Mouse (Mus musculus) 3134 (cell line): ENCODE results near the gene Neu2.

Experiments
- DNase-seq: peaks from one replicate; pipeline ENCODE4 v3.0.0-alpha.2; 2011; ENCODE audit warnings: low spot score; ENCODE audit not compliant: insufficient read length; ENCODE audit errors: extremely low read depth

The Neu2 gene

DNA sequence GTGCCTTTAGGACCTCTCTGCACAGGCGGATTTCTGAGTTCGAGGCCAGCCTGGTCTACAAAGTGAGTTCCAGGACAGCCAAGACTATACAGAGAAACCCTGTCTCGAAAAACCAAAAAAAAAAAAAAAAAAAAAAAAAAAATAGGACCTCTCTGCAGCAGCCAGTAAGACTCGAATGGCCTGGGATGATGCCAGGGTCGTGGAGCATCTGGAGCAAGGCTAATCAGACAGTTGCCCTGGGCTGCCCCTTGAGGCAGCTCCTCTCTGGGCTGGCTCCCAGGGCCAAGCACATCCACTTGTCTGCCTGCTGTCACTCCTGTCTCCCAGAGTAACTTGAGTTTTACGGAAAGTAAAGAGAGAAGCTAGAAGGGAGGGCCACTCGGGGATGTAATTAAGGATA is 135.4 kb downstream of the Neu2 start:
- DNase-seq = no peak

GRCm38 (mm10) chr1:87645748-87646147 is 136.1 kb downstream of the Neu2 start:
- DNase-seq = no peak
